Mouse (Mus musculus): ENCODE data around the gene Yod1.

Gene Yod1

DNA sequence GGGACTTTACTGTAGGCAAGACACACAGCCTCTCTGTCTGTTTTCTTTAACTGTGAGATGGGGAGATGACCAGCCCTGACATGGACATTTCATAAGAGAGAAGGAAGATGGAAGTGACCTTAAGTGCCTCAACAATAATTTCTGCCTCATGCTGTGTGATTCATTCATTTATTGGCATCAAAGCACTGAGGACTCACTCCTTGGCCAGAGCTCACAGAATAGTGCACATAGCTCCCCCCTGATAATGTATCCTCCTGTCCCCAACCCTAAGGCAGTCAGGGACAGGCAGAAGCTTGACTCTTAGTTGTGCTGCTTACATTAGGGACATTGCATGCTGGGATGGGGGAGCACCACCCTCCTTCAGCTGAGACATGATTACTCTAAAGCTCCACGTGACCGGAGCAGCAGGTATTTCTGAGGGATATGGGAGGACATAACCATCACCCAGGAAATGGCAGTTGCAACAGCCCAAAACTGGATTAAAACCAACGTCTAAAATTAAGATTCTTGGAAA, 53.9 kb downstream of the Yod1 start:
- no peak for DNase-seq
